Mouse (Mus musculus) midbrain, embryonic 10.5 days (tissue): ENCODE data around the gene Gpr68. TPM values are rescaled to one million over a fixed set of nuclear protein-coding genes. Genes with fewer than 3 reads are reported as not detected.

Source experiments
- DNase-seq: peaks from one replicate; pipeline ENCODE4 v3.0.0-alpha.2; 2017; ENCODE audit warnings: low spot score
- H3K27ac ChIP-seq: fragments of 300-500 bp; sonication (generic); replicated peaks from 2 replicates; pipeline ENCODE4 v1.5.1; 2016; ENCODE audit warnings: mild to moderate bottlenecking
- H3K27me3 ChIP-seq: fragments of 300-500 bp; sonication (generic); 2 replicates; pipeline ENCODE4 v1.6.1; 2016; ENCODE audit warnings: low read depth, mild to moderate bottlenecking; ENCODE audit not compliant: poor library complexity, severe bottlenecking
- H3K36me3 ChIP-seq: fragments of 300-500 bp; sonication (generic); 2 replicates; pipeline ENCODE4 v1.6.1; 2016; ENCODE audit warnings: mild to moderate bottlenecking, moderate library complexity
- H3K4me1 ChIP-seq: fragments of 300-500 bp; sonication (generic); 2 replicates; pipeline ENCODE4 v1.6.1; 2016
- H3K4me3 ChIP-seq: fragments of 300-500 bp; sonication (generic); 2 replicates; pipeline ENCODE4 v1.5.1; 2016; ENCODE audit warnings: mild to moderate bottlenecking, moderate library complexity
- H3K9me3 ChIP-seq: fragments of 300-500 bp; sonication (generic); replicated peaks from 2 replicates; pipeline ENCODE4 v1.6.1; 2016; ENCODE audit warnings: mild to moderate bottlenecking
- WGBS: fragments of 180-500 bp; shearing (Covaris S2); methylation state at CpG from one replicate; pipeline ENCODE4 v1.1.7; 2016; 5-methylcytosine and 5-hydroxymethylcytosine counted together
- polyA plus RNA-seq: library from polyadenylated mRNA; unstranded; fragments of >200 nt; fragmentation: Nextera tagmentation; extraction: Ambion mirVana; gene quantifications from 2 replicates; pipeline ENCODE4 v1.2.1, GENCODE M21; 2016

Gene Gpr68
- polyA plus RNA-seq, 1 experiment from 2014 or later: 1.1 TPM

GRCm38 (mm10) chr12:100831629-100832325, 76.2 kb downstream of the Gpr68 start:
- DNase-seq: peak; percentile 7
- Histone ChIP-seq H3K4me1 (peaks cover 9% of the 10 kb centered on the region), H3K36me3 (no peaks in the 10 kb centered on the region), H3K27ac (no peak overlapping the region), H3K4me3 (no peak overlapping the region), H3K9me3 (no peaks in the 10 kb centered on the region), H3K27me3 (no peaks in the 10 kb centered on the region; the same call in 1 of the 2 replicates)
- 25% methylated on average over 8 of the region's 8 CpGs for WGBS

- no peak overlapping the region for H3K4me3 ChIP-seq
- WGBS: 70% methylated on average over 2 of the region's 2 CpGs
- no peak for DNase-seq
- H3K9me3 ChIP-seq: no peaks in the 10 kb centered on the region
- no peak overlapping the region for H3K27ac ChIP-seq
- peaks cover 9% of the 10 kb centered on the region for H3K4me1 ChIP-seq
- no peaks in the 10 kb centered on the region; the same call in 1 of the 2 replicates for H3K27me3 ChIP-seq
- no peaks in the 10 kb centered on the region for H3K36me3 ChIP-seq
Observed at GRCm38 (mm10) chr12:100831021-100831420, 77.0 kb downstream of the Gpr68 start.

Other genes with a start within 250 kb of the Gpr68 start
- gene Rps6ka5, start 181.2 kb downstream of the Gpr68 start, polyA plus RNA-seq: 2.4 and 2.9 TPM in 2 replicates
- 0.06 and 0.10 TPM in 2 replicates for gene Dglucy, start 129.1 kb downstream of the Gpr68 start, polyA plus RNA-seq
- gene Ccdc88c, start 120.9 kb upstream of the Gpr68 start, polyA plus RNA-seq: 14.8 and 15.8 TPM in 2 replicates
- gene Ppp4r3a, start 175.5 kb upstream of the Gpr68 start, polyA plus RNA-seq: 51.5 and 52.1 TPM in 2 replicates